Mouse (Mus musculus): ENCODE data around the gene Serpina3j. TPM values are rescaled to one million over a fixed set of nuclear protein-coding genes. Genes with fewer than 3 reads are reported as not detected.
"Not testable (repeated sequence)": the region's sequence is repeated elsewhere in the genome, so short reads cannot be mapped to it uniquely, and the experiment has no call there.

Serpina3j gene
- polyA plus RNA-seq, 1 experiment from 2014 or later, result not detected

DNA sequence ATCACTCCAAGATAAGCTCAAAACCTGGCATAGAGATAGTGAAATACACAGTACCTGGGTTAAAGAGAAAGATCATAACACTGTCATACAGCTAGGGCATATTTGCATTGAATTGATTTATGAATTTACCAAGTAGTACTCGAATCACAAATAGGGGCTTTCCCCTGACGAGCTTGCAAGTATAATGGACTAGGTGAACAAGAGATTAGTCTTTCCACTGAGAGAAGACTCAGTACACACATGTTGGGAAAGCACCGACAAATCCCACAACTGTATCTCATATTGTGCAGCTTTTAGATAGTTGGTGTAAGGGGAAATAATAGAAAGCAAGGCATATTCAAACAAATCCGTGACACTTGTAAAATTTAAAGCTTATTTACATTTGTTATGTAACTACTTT lies 8.4 kb upstream of the Serpina3j start:
- Histone ChIP-seq H3K9me3 (replicated peaks; ENCODE audit: control insufficient read depth, low read length) (no peaks in the 10 kb centered on the region), H3K4me2 (ENCODE audit: low read depth, low read length) (no peak overlapping the region), H3K27ac (ENCODE audit: low read length) (no peak overlapping the region), H3K4me1 (ENCODE audit: control insufficient read depth, insufficient read depth, low read length) (no peaks in the 10 kb centered on the region), H3K27me3 (ENCODE audit: control insufficient read depth, insufficient read depth, low read length) (no peaks in the 10 kb centered on the region), H3K4me3 (replicated peaks; ENCODE audit: low read length) (no peak overlapping the region), H3K9ac (ENCODE audit: low read length) (no peak overlapping the region), H3K36me3 (ENCODE audit: control insufficient read depth, insufficient read depth, low read length) (no peaks in the 10 kb centered on the region)
- 60% methylated on average over 4 of the region's 4 CpGs for WGBS
- ATAC-seq (ENCODE audit: insufficient read depth, low FRiP score), result no peak

- no peaks in the 10 kb centered on the region for H3K36me3 ChIP-seq (ENCODE audit: control insufficient read depth, insufficient read depth, low read length)
- no peaks in the 10 kb centered on the region for H3K27me3 ChIP-seq (ENCODE audit: control insufficient read depth, insufficient read depth, low read length)
- no peak overlapping the region for H3K4me2 ChIP-seq (ENCODE audit: low read depth, low read length)
- ATAC-seq (ENCODE audit: insufficient read depth, low FRiP score), result no peak
- H3K27ac ChIP-seq (ENCODE audit: low read length), result no peak overlapping the region
- H3K9ac ChIP-seq (ENCODE audit: low read length), result no peak overlapping the region
- no peaks in the 10 kb centered on the region for H3K9me3 ChIP-seq (replicated peaks; ENCODE audit: control insufficient read depth, low read length)
- H3K4me3 ChIP-seq (replicated peaks; ENCODE audit: low read length), result no peak overlapping the region
- whole genome bisulfite sequencing, result 70% methylated on average over 1 of the region's 1 CpGs
- H3K4me1 ChIP-seq (ENCODE audit: control insufficient read depth, insufficient read depth, low read length), result no peaks in the 10 kb centered on the region
Measured at GRCm38 (mm10) chr12:104322454-104322853, 8.1 kb downstream of the Serpina3j start.

- H3K4me3 ChIP-seq (replicated peaks; ENCODE audit: low read length), result no peak overlapping the region
- no peaks in the 10 kb centered on the region for H3K4me1 ChIP-seq (ENCODE audit: control insufficient read depth, insufficient read depth, low read length)
- H3K9ac ChIP-seq (ENCODE audit: low read length), result no peak overlapping the region
- no peaks in the 10 kb centered on the region for H3K36me3 ChIP-seq (ENCODE audit: control insufficient read depth, insufficient read depth, low read length)
- no peaks in the 10 kb centered on the region for H3K27me3 ChIP-seq (ENCODE audit: control insufficient read depth, insufficient read depth, low read length)
- no peak for ATAC-seq (ENCODE audit: insufficient read depth, low FRiP score)
- no peak overlapping the region for H3K27ac ChIP-seq (ENCODE audit: low read length)
- no peaks in the 10 kb centered on the region for H3K9me3 ChIP-seq (replicated peaks; ENCODE audit: control insufficient read depth, low read length)
- no peak overlapping the region for H3K4me2 ChIP-seq (ENCODE audit: low read depth, low read length)
- WGBS, result 57% methylated on average over 1 of the region's 1 CpGs
Measured at GRCm38 (mm10) chr12:104331701-104332100, 17.3 kb downstream of the Serpina3j start.

DNA sequence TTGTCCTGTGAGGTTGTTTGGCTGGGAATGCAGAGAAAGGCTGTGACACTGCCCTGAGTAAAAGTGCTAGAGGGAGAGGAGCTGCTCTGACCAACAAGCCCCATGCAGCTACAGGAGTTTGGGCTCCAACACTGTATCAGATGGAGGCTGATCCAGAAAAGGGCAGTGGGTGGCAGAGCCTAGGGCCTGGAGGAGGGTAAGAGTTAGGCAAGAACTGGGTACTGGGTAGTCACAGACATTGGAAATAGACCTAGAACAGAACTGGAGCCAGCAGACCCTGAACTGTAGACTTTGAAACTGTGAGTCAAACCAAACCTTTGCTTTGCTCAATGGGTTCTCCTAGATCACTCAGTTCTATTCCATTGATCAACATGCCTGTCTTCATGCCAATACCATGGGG lies 22.5 kb downstream of the Serpina3j start:
- H3K27me3 ChIP-seq (ENCODE audit: control insufficient read depth, insufficient read depth, low read length); H3K4me1 ChIP-seq (ENCODE audit: control insufficient read depth, insufficient read depth, low read length); H3K36me3 ChIP-seq (ENCODE audit: control insufficient read depth, insufficient read depth, low read length); ATAC-seq (ENCODE audit: insufficient read depth, low FRiP score); H3K9ac ChIP-seq (ENCODE audit: low read length); H3K9me3 ChIP-seq (replicated peaks; ENCODE audit: control insufficient read depth, low read length); H3K4me2 ChIP-seq (ENCODE audit: low read depth, low read length); H3K27ac ChIP-seq (ENCODE audit: low read length); H3K4me3 ChIP-seq (replicated peaks; ENCODE audit: low read length): not testable (repeated sequence)

DNA sequence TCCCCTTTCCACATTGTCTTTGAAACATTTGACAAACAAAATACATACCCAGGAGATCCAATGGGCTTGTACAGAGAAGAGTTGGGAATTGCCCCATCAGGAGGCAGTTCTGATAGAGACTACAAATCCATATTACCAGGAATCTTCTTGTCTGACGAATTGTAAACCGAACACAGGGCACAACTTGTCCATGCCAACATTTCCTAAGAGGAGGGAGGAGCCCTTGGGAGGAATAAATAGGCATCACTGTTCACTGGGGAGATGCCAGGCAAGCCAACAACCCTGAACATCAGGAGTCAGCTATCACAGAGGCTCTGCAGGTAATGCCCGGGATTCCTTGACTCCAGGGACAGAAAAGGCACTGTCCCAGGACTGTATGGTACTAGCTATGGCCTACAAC lies 23.9 kb downstream of the Serpina3j start, which contains the start of the genes Serpina3k and Serpina3m:
TSS of gene Serpina3k (plus strand) at position 261 of the 400 bp plus-strand sequence.
TSS of gene Serpina3m (plus strand) at position 261 of the 400 bp plus-strand sequence.
- WGBS, result 76% methylated on average over 3 of the region's 3 CpGs
- not testable (repeated sequence) for ATAC-seq (ENCODE audit: insufficient read depth, low FRiP score); H3K4me2 ChIP-seq (ENCODE audit: low read depth, low read length); H3K36me3 ChIP-seq (ENCODE audit: control insufficient read depth, insufficient read depth, low read length); H3K27me3 ChIP-seq (ENCODE audit: control insufficient read depth, insufficient read depth, low read length); H3K27ac ChIP-seq (ENCODE audit: low read length); H3K9ac ChIP-seq (ENCODE audit: low read length); H3K4me3 ChIP-seq (replicated peaks; ENCODE audit: low read length); H3K9me3 ChIP-seq (replicated peaks; ENCODE audit: control insufficient read depth, low read length); H3K4me1 ChIP-seq (ENCODE audit: control insufficient read depth, insufficient read depth, low read length)

DNA sequence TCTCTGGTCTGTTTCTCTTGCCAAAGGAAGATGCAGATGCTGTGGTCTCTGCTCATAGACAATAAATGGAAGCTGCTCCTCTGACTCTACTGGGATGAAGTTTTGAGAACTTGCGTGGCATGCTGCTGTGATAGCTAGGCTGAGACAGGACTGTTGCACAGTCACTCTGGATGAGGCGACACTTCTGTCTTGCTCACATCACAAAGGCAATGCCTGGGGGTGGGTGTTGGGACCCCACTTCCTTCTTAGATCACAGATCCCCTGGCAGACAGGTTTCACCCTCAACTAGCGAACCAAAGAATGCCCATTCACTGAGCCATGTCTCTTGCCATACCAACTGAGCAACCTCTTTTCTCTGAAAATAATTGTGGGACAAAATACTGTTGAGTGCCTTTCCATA lies 24.4 kb downstream of the Serpina3j start:
- no peak for ATAC-seq (ENCODE audit: insufficient read depth, low FRiP score)
- 89% methylated on average over 3 of the region's 3 CpGs for WGBS
- Histone ChIP-seq H3K36me3 (ENCODE audit: control insufficient read depth, insufficient read depth, low read length) (no peaks in the 10 kb centered on the region), H3K27ac (ENCODE audit: low read length) (no peak overlapping the region), H3K4me3 (replicated peaks; ENCODE audit: low read length) (no peak overlapping the region), H3K4me1 (ENCODE audit: control insufficient read depth, insufficient read depth, low read length) (no peaks in the 10 kb centered on the region), H3K9me3 (replicated peaks; ENCODE audit: control insufficient read depth, low read length) (no peaks in the 10 kb centered on the region), H3K27me3 (ENCODE audit: control insufficient read depth, insufficient read depth, low read length) (no peaks in the 10 kb centered on the region), H3K4me2 (ENCODE audit: low read depth, low read length) (no peak overlapping the region), H3K9ac (ENCODE audit: low read length) (no peak overlapping the region)

- H3K27ac ChIP-seq (ENCODE audit: low read length); H3K36me3 ChIP-seq (ENCODE audit: control insufficient read depth, insufficient read depth, low read length); H3K4me1 ChIP-seq (ENCODE audit: control insufficient read depth, insufficient read depth, low read length); H3K4me2 ChIP-seq (ENCODE audit: low read depth, low read length); ATAC-seq (ENCODE audit: insufficient read depth, low FRiP score); H3K9me3 ChIP-seq (replicated peaks; ENCODE audit: control insufficient read depth, low read length); H3K9ac ChIP-seq (ENCODE audit: low read length); H3K27me3 ChIP-seq (ENCODE audit: control insufficient read depth, insufficient read depth, low read length); H3K4me3 ChIP-seq (replicated peaks; ENCODE audit: low read length): not testable (repeated sequence)
Measured at GRCm38 (mm10) chr12:104342489-104342888, 28.1 kb downstream of the Serpina3j start.

- Histone ChIP-seq H3K36me3 (ENCODE audit: control insufficient read depth, insufficient read depth, low read length) (no peaks in the 10 kb centered on the region), H3K27ac (ENCODE audit: low read length) (no peak overlapping the region), H3K9me3 (replicated peaks; ENCODE audit: control insufficient read depth, low read length) (no peaks in the 10 kb centered on the region), H3K4me1 (ENCODE audit: control insufficient read depth, insufficient read depth, low read length) (no peaks in the 10 kb centered on the region), H3K4me2 (ENCODE audit: low read depth, low read length) (no peak overlapping the region), H3K27me3 (ENCODE audit: control insufficient read depth, insufficient read depth, low read length) (no peaks in the 10 kb centered on the region), H3K4me3 (replicated peaks; ENCODE audit: low read length) (no peak overlapping the region), H3K9ac (ENCODE audit: low read length) (no peak overlapping the region)
- no peak for ATAC-seq (ENCODE audit: insufficient read depth, low FRiP score)
- WGBS, result 75% methylated on average over 2 of the region's 2 CpGs
Measured at GRCm38 (mm10) chr12:104345181-104345580, 30.8 kb downstream of the Serpina3j start.

DNA sequence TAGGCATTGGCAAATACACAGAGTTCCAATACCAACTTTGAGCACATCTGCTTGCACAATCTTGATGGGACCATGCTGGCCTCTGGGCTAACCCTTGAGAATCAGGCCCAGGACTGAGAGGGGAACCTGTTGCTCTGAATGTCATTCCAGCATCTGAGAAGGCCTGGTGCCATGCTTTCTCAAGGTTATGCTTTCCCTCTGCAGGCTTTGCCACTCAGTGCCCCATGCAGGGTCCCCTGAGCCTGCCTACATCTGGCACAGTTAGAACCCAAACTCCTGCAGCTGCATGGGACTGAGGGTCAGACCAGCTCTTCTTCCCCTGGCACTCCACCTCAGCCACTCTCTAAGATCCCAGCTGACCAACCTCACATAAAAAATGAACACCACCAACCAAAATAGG lies 31.4 kb downstream of the Serpina3j start:
- no peak for ATAC-seq (ENCODE audit: insufficient read depth, low FRiP score)
- no peak overlapping the region for H3K27ac ChIP-seq (ENCODE audit: low read length)
- H3K4me1 ChIP-seq (ENCODE audit: control insufficient read depth, insufficient read depth, low read length), result no peaks in the 10 kb centered on the region
- H3K4me3 ChIP-seq (replicated peaks; ENCODE audit: low read length), result no peak overlapping the region
- H3K36me3 ChIP-seq (ENCODE audit: control insufficient read depth, insufficient read depth, low read length), result no peaks in the 10 kb centered on the region
- no peak overlapping the region for H3K9ac ChIP-seq (ENCODE audit: low read length)
- H3K4me2 ChIP-seq (ENCODE audit: low read depth, low read length), result no peak overlapping the region
- no peaks in the 10 kb centered on the region for H3K9me3 ChIP-seq (replicated peaks; ENCODE audit: control insufficient read depth, low read length)
- H3K27me3 ChIP-seq (ENCODE audit: control insufficient read depth, insufficient read depth, low read length), result no peaks in the 10 kb centered on the region

GRCm38 (mm10) chr12:104347091-104347490 lies 32.7 kb downstream of the Serpina3j start:
- H3K9me3 ChIP-seq (replicated peaks; ENCODE audit: control insufficient read depth, low read length), result no peaks in the 10 kb centered on the region
- ATAC-seq (ENCODE audit: insufficient read depth, low FRiP score), result no peak
- H3K4me1 ChIP-seq (ENCODE audit: control insufficient read depth, insufficient read depth, low read length), result no peaks in the 10 kb centered on the region
- no peaks in the 10 kb centered on the region for H3K27me3 ChIP-seq (ENCODE audit: control insufficient read depth, insufficient read depth, low read length)
- no peak overlapping the region for H3K4me2 ChIP-seq (ENCODE audit: low read depth, low read length)
- no peaks in the 10 kb centered on the region for H3K36me3 ChIP-seq (ENCODE audit: control insufficient read depth, insufficient read depth, low read length)
- H3K4me3 ChIP-seq (replicated peaks; ENCODE audit: low read length), result no peak overlapping the region
- 75% methylated on average over 2 of the region's 2 CpGs for WGBS
- H3K27ac ChIP-seq (ENCODE audit: low read length), result no peak overlapping the region
- H3K9ac ChIP-seq (ENCODE audit: low read length), result no peak overlapping the region
